Mouse (Mus musculus): ENCODE measurements at regions not wholly inside any gene's neighbourhood (a gene's known extent, or its start where the extent isn't known, plus 50 kb on each side); places are given as distances from the start of the nearest gene placed in this dataset.

- Histone ChIP-seq H3K9ac (ENCODE audit: low read depth, low read length) (no peak overlapping the region), H3K4me3 (replicated peaks; ENCODE audit: low read depth, low read length) (no peak overlapping the region), H3K9me3 (replicated peaks; ENCODE audit: low read length) (no peaks in the 10 kb centered on the region), H3K27ac (no peak overlapping the region), H3K4me1 (replicated peaks; ENCODE audit: insufficient read depth, low read length) (no peaks in the 10 kb centered on the region), H3K27me3 (ENCODE audit: insufficient read depth, low read length) (no peaks in the 10 kb centered on the region), H3K4me2 (ENCODE audit: low read length) (no peak overlapping the region), H3K36me3 (ENCODE audit: insufficient read depth, low read length) (no peaks in the 10 kb centered on the region)
- ATAC-seq (replicated peaks; ENCODE audit: low FRiP score, low read depth) (no peak), DNase-seq (ENCODE audit: low spot score) (no peak)
- no peak for TF ChIP-seq CTCF (IDR thresholded peaks at IDR 0.05; ENCODE audit: low read depth)
- 90% methylated on average over 2 of the region's 2 CpGs for WGBS
Observed at GRCm38 (mm10) chr3:141051685-141052084, 160.5 kb downstream of the Pdha2 start.

- no peak overlapping the region for H3K4me2 ChIP-seq (ENCODE audit: low read length)
- H3K9me3 ChIP-seq (replicated peaks; ENCODE audit: low read length) = no peaks in the 10 kb centered on the region
- no peaks in the 10 kb centered on the region for H3K36me3 ChIP-seq (ENCODE audit: insufficient read depth, low read length)
- ATAC-seq (replicated peaks; ENCODE audit: low FRiP score, low read depth) = no peak
- no peaks in the 10 kb centered on the region for H3K27me3 ChIP-seq (ENCODE audit: insufficient read depth, low read length)
- H3K4me3 ChIP-seq (replicated peaks; ENCODE audit: low read depth, low read length) = no peak overlapping the region
- no peak overlapping the region for H3K27ac ChIP-seq
- TF ChIP-seq CTCF (IDR thresholded peaks at IDR 0.05; ENCODE audit: low read depth) = no peak
- peak; percentile 1 for DNase-seq (ENCODE audit: low spot score)
- H3K4me1 ChIP-seq (replicated peaks; ENCODE audit: insufficient read depth, low read length) = no peaks in the 10 kb centered on the region
- no peak overlapping the region for H3K9ac ChIP-seq (ENCODE audit: low read depth, low read length)
- 26% methylated on average over 1 of the region's 1 CpGs for WGBS
Observed at GRCm38 (mm10) chr3:141014262-141014547, 197.9 kb downstream of the Pdha2 start.

GRCm38 (mm10) chr3:141013521-141014261 is 198.5 kb downstream of the Pdha2 start:
- H3K4me1 ChIP-seq (replicated peaks; ENCODE audit: insufficient read depth, low read length) = no peaks in the 10 kb centered on the region
- H3K36me3 ChIP-seq (ENCODE audit: insufficient read depth, low read length) = no peaks in the 10 kb centered on the region
- no peaks in the 10 kb centered on the region for H3K9me3 ChIP-seq (replicated peaks; ENCODE audit: low read length)
- WGBS = 28% methylated on average over 8 of the region's 8 CpGs
- DNase-seq (ENCODE audit: low spot score) (peak; percentile 54), ATAC-seq (replicated peaks; ENCODE audit: low FRiP score, low read depth) (peak; percentile 21)
- no peak overlapping the region for H3K27ac ChIP-seq
- no peak for TF ChIP-seq CTCF (IDR thresholded peaks at IDR 0.05; ENCODE audit: low read depth)
- H3K27me3 ChIP-seq (ENCODE audit: insufficient read depth, low read length) = no peaks in the 10 kb centered on the region
- H3K4me3 ChIP-seq (replicated peaks; ENCODE audit: low read depth, low read length) = no peak overlapping the region
- no peak overlapping the region for H3K9ac ChIP-seq (ENCODE audit: low read depth, low read length)
- no peak overlapping the region for H3K4me2 ChIP-seq (ENCODE audit: low read length)

- no peaks in the 10 kb centered on the region for H3K27me3 ChIP-seq (ENCODE audit: insufficient read depth, low read length)
- H3K27ac ChIP-seq = no peak overlapping the region
- H3K9me3 ChIP-seq (replicated peaks; ENCODE audit: low read length) = no peaks in the 10 kb centered on the region
- 74% methylated on average over 1 of the region's 1 CpGs for WGBS
- H3K9ac ChIP-seq (ENCODE audit: low read depth, low read length) = no peak overlapping the region
- TF ChIP-seq CTCF (IDR thresholded peaks at IDR 0.05; ENCODE audit: low read depth) = no peak
- no peak for DNase-seq (ENCODE audit: low spot score)
- H3K4me1 ChIP-seq (replicated peaks; ENCODE audit: insufficient read depth, low read length) = no peaks in the 10 kb centered on the region
- no peak overlapping the region for H3K4me3 ChIP-seq (replicated peaks; ENCODE audit: low read depth, low read length)
- no peak overlapping the region for H3K4me2 ChIP-seq (ENCODE audit: low read length)
- ATAC-seq (replicated peaks; ENCODE audit: low FRiP score, low read depth) = no peak
- no peaks in the 10 kb centered on the region for H3K36me3 ChIP-seq (ENCODE audit: insufficient read depth, low read length)
Observed at GRCm38 (mm10) chr3:141012976-141013375, 199.2 kb downstream of the Pdha2 start.

- TF ChIP-seq CTCF (IDR thresholded peaks at IDR 0.05; ENCODE audit: low read depth) = no peak
- no peak overlapping the region for H3K4me2 ChIP-seq (ENCODE audit: low read length)
- 77% methylated on average over 2 of the region's 2 CpGs for WGBS
Observed at GRCm38 (mm10) chr3:141008792-141009191, 203.4 kb downstream of the Pdha2 start.

GRCm38 (mm10) chr3:141005885-141006284 is 206.3 kb downstream of the Pdha2 start:
- H3K27ac ChIP-seq = no peak overlapping the region
- DNase-seq (ENCODE audit: low spot score) = no peak
- no peak overlapping the region for H3K9ac ChIP-seq (ENCODE audit: low read depth, low read length)
- TF ChIP-seq CTCF (IDR thresholded peaks at IDR 0.05; ENCODE audit: low read depth) = no peak
- no peak overlapping the region for H3K4me2 ChIP-seq (ENCODE audit: low read length)
- H3K4me3 ChIP-seq (replicated peaks; ENCODE audit: low read depth, low read length) = no peak overlapping the region
- WGBS = 76% methylated on average over 3 of the region's 3 CpGs
- H3K4me1 ChIP-seq (replicated peaks; ENCODE audit: insufficient read depth, low read length) = no peaks in the 10 kb centered on the region
- H3K36me3 ChIP-seq (ENCODE audit: insufficient read depth, low read length) = no peaks in the 10 kb centered on the region
- no peak for ATAC-seq (replicated peaks; ENCODE audit: low FRiP score, low read depth)
- no peaks in the 10 kb centered on the region for H3K27me3 ChIP-seq (ENCODE audit: insufficient read depth, low read length)
- no peaks in the 10 kb centered on the region for H3K9me3 ChIP-seq (replicated peaks; ENCODE audit: low read length)

More at GRCm38 (mm10) chr3:141008792-141009191, 203.4 kb downstream of the Pdha2 start:
- H3K27me3 ChIP-seq (ENCODE audit: insufficient read depth, low read length) = no peaks in the 10 kb centered on the region
- DNase-seq (ENCODE audit: low spot score) (no peak), ATAC-seq (replicated peaks; ENCODE audit: low FRiP score, low read depth) (no peak)
- no peak overlapping the region for H3K4me3 ChIP-seq (replicated peaks; ENCODE audit: low read depth, low read length)
- H3K9ac ChIP-seq (ENCODE audit: low read depth, low read length) = no peak overlapping the region
- no peaks in the 10 kb centered on the region for H3K36me3 ChIP-seq (ENCODE audit: insufficient read depth, low read length)
- H3K27ac ChIP-seq = no peak overlapping the region
- no peaks in the 10 kb centered on the region for H3K4me1 ChIP-seq (replicated peaks; ENCODE audit: insufficient read depth, low read length)
- H3K9me3 ChIP-seq (replicated peaks; ENCODE audit: low read length) = no peaks in the 10 kb centered on the region

- no peak for TF ChIP-seq CTCF (IDR thresholded peaks at IDR 0.05; ENCODE audit: low read depth)
Observed at GRCm38 (mm10) chr3:141003561-141003960, 208.6 kb downstream of the Pdha2 start.

More at GRCm38 (mm10) chr3:141003561-141003960, 208.6 kb downstream of the Pdha2 start:
- H3K9ac ChIP-seq (ENCODE audit: low read depth, low read length) = no peak overlapping the region
- H3K27me3 ChIP-seq (ENCODE audit: insufficient read depth, low read length) = no peaks in the 10 kb centered on the region
- H3K9me3 ChIP-seq (replicated peaks; ENCODE audit: low read length) = no peaks in the 10 kb centered on the region
- no peak for DNase-seq (ENCODE audit: low spot score)
- no peak overlapping the region for H3K4me2 ChIP-seq (ENCODE audit: low read length)
- no peak overlapping the region for H3K27ac ChIP-seq
- no peak for ATAC-seq (replicated peaks; ENCODE audit: low FRiP score, low read depth)
- no peaks in the 10 kb centered on the region for H3K36me3 ChIP-seq (ENCODE audit: insufficient read depth, low read length)
- no peaks in the 10 kb centered on the region for H3K4me1 ChIP-seq (replicated peaks; ENCODE audit: insufficient read depth, low read length)
- no peak overlapping the region for H3K4me3 ChIP-seq (replicated peaks; ENCODE audit: low read depth, low read length)
- WGBS = 79% methylated on average over 2 of the region's 2 CpGs

Data from kidney, postnatal 0 days (tissue).